Mouse (Mus musculus): ENCODE measurements at regions not wholly inside any gene's neighbourhood (a gene's known extent, or its start where the extent isn't known, plus 50 kb on each side); places are given as distances from the start of the nearest gene placed in this dataset.

- peak; percentile 62 for DNase-seq
Measured at GRCm38 (mm10) chr9:112608932-112609331, 373.2 kb upstream of the Arpp21 start.

GRCm38 (mm10) chr9:112607221-112607620 is 371.5 kb upstream of the Arpp21 start:
- DNase-seq, result no peak

- DNase-seq, result peak; percentile 48
Measured at GRCm38 (mm10) chr9:112595731-112596130, 360.0 kb upstream of the Arpp21 start.

GRCm38 (mm10) chr9:112590241-112590640 is 354.5 kb upstream of the Arpp21 start:
- DNase-seq, result no peak

GRCm38 (mm10) chr9:112573316-112573715 is 337.6 kb upstream of the Arpp21 start:
- no peak for DNase-seq

- DNase-seq, result no peak
Measured at GRCm38 (mm10) chr9:112561348-112561747, 325.6 kb upstream of the Arpp21 start.

- peak; percentile 6 for DNase-seq
Measured at GRCm38 (mm10) chr9:112560226-112560625, 324.5 kb upstream of the Arpp21 start.

GRCm38 (mm10) chr9:112537924-112538323 is 302.2 kb upstream of the Arpp21 start:
- DNase-seq, result no peak

- peak; percentile 41 for DNase-seq
Measured at GRCm38 (mm10) chr9:112525377-112525776, 289.6 kb upstream of the Arpp21 start.

- no peak for DNase-seq
Measured at GRCm38 (mm10) chr9:112523251-112523650, 287.5 kb upstream of the Arpp21 start.

- no peak for DNase-seq
Measured at GRCm38 (mm10) chr9:112510716-112511115, 275.0 kb upstream of the Arpp21 start.

- DNase-seq, result no peak
Measured at GRCm38 (mm10) chr9:112506871-112507270, 271.1 kb upstream of the Arpp21 start.

GRCm38 (mm10) chr9:112498676-112499075 is 262.9 kb upstream of the Arpp21 start:
- DNase-seq, result no peak

- no peak for DNase-seq
Measured at GRCm38 (mm10) chr9:112495930-112496527, 260.3 kb upstream of the Arpp21 start.

- no peak for DNase-seq
Measured at GRCm38 (mm10) chr9:112490963-112491362, 255.2 kb upstream of the Arpp21 start.

- peak; percentile 5 for DNase-seq
Measured at GRCm38 (mm10) chr9:112476644-112477043, 240.9 kb upstream of the Arpp21 start.

GRCm38 (mm10) chr9:112457594-112457993 is 221.9 kb upstream of the Arpp21 start:
- DNase-seq, result peak; percentile 26

- peak; percentile 92 for DNase-seq
Measured at GRCm38 (mm10) chr9:112454706-112455105, 219.0 kb upstream of the Arpp21 start.

- DNase-seq, result peak; percentile 82
Measured at GRCm38 (mm10) chr9:112447515-112447914, 211.8 kb upstream of the Arpp21 start.

GRCm38 (mm10) chr9:112446981-112447380 is 211.2 kb upstream of the Arpp21 start:
- no peak for DNase-seq

GRCm38 (mm10) chr9:112446027-112446352 is 210.3 kb upstream of the Arpp21 start:
- no peak for DNase-seq

- DNase-seq, result no peak
Measured at GRCm38 (mm10) chr9:112445230-112446026, 209.7 kb upstream of the Arpp21 start.

GRCm38 (mm10) chr9:112444220-112444619 is 208.5 kb upstream of the Arpp21 start:
- DNase-seq, result peak; percentile 51

- DNase-seq, result peak; percentile 72
Measured at GRCm38 (mm10) chr9:112436094-112436493, 200.4 kb upstream of the Arpp21 start.

Data from layer of hippocampus, adult 9-11 months (tissue).